Mouse (Mus musculus): ENCODE results near the gene Adnp. TPM values are rescaled to one million over a fixed set of nuclear protein-coding genes. Genes with fewer than 3 reads are reported as not detected.

The Adnp gene
- polyA plus RNA-seq, 1 experiment, result 10.8 TPM

- TF ChIP-seq CTCF (IDR thresholded peaks at IDR 0.05; ENCODE audit: control insufficient read depth, insufficient read depth, low read length) (no peak), POLR2A (IDR thresholded peaks at IDR 0.05; ENCODE audit: borderline replicate concordance, control insufficient read depth, low read depth, low read length) (no peak)
- peak overlapping the region; percentile 97 for H3K4me3 ChIP-seq (replicated peaks; ENCODE audit: control insufficient read depth, low read depth, low read length)
- H3K27ac ChIP-seq (ENCODE audit: control insufficient read depth, insufficient read depth, low read depth, low read length, poor library complexity), result peak overlapping the region; percentile 94
- WGBS, result 6% methylated on average over 41 of the region's 41 CpGs
- peaks cover 2% of the 10 kb centered on the region; the same call in 1 of the 2 replicates for H3K4me1 ChIP-seq (ENCODE audit: control insufficient read depth, insufficient read depth, low read length)
These were observed 22.5 kb upstream of the Adnp start for GRCm38 (mm10) chr2:168229116-168230025.

- 87% methylated on average over 6 of the region's 6 CpGs for WGBS
- H3K4me3 ChIP-seq (replicated peaks; ENCODE audit: control insufficient read depth, low read depth, low read length), result no peak overlapping the region
- H3K4me1 ChIP-seq (ENCODE audit: control insufficient read depth, insufficient read depth, low read length), result no peaks in the 10 kb centered on the region; the same call in 1 of the 2 replicates
- H3K27ac ChIP-seq (ENCODE audit: control insufficient read depth, insufficient read depth, low read depth, low read length, poor library complexity), result no peak overlapping the region
- TF ChIP-seq POLR2A (IDR thresholded peaks at IDR 0.05; ENCODE audit: borderline replicate concordance, control insufficient read depth, low read depth, low read length), result no peak
- TF ChIP-seq CTCF (IDR thresholded peaks at IDR 0.05; ENCODE audit: control insufficient read depth, insufficient read depth, low read length), result no peak
These were observed 16.4 kb upstream of the Adnp start for GRCm38 (mm10) chr2:168223326-168223725.

- H3K4me3 ChIP-seq (replicated peaks; ENCODE audit: control insufficient read depth, low read depth, low read length), result no peak overlapping the region
- 64% methylated on average over 5 of the region's 5 CpGs for WGBS
- TF ChIP-seq CTCF (IDR thresholded peaks at IDR 0.05; ENCODE audit: control insufficient read depth, insufficient read depth, low read length) (0 out of 2 replicates have a peak, but pooled peaks have one; percentile 4), POLR2A (IDR thresholded peaks at IDR 0.05; ENCODE audit: borderline replicate concordance, control insufficient read depth, low read depth, low read length) (no peak)
- no peaks in the 10 kb centered on the region for H3K4me1 ChIP-seq (ENCODE audit: control insufficient read depth, insufficient read depth, low read length)
- H3K27ac ChIP-seq (ENCODE audit: control insufficient read depth, insufficient read depth, low read depth, low read length, poor library complexity), result no peak overlapping the region
These were observed 7.0 kb upstream of the Adnp start for GRCm38 (mm10) chr2:168213788-168214397.

GRCm38 (mm10) chr2:168207883-168208282, 971 bp upstream of the Adnp start:
- 93% methylated on average over 3 of the region's 3 CpGs for WGBS
- Histone ChIP-seq H3K27ac (ENCODE audit: control insufficient read depth, insufficient read depth, low read depth, low read length, poor library complexity) (no peak overlapping the region), H3K4me1 (ENCODE audit: control insufficient read depth, insufficient read depth, low read length) (peaks cover 5% of the 10 kb centered on the region), H3K4me3 (replicated peaks; ENCODE audit: control insufficient read depth, low read depth, low read length) (no peak overlapping the region)
- TF ChIP-seq CTCF (IDR thresholded peaks at IDR 0.05; ENCODE audit: control insufficient read depth, insufficient read depth, low read length), result no peak
- TF ChIP-seq POLR2A (IDR thresholded peaks at IDR 0.05; ENCODE audit: borderline replicate concordance, control insufficient read depth, low read depth, low read length), result no peak

GRCm38 (mm10) chr2:168205681-168206631, 956 bp downstream of the Adnp start:
- TF ChIP-seq CTCF (IDR thresholded peaks at IDR 0.05; ENCODE audit: control insufficient read depth, insufficient read depth, low read length) (no peak), POLR2A (IDR thresholded peaks at IDR 0.05; ENCODE audit: borderline replicate concordance, control insufficient read depth, low read depth, low read length) (no peak; the same call in 1 of the 2 replicates)
- WGBS, result 1% methylated on average over 49 of the region's 49 CpGs
- Histone ChIP-seq H3K4me3 (replicated peaks; ENCODE audit: control insufficient read depth, low read depth, low read length) (peak overlapping the region; percentile 82), H3K4me1 (ENCODE audit: control insufficient read depth, insufficient read depth, low read length) (peaks cover 5% of the 10 kb centered on the region), H3K27ac (ENCODE audit: control insufficient read depth, insufficient read depth, low read depth, low read length, poor library complexity) (peak overlapping the region; percentile 97)

GRCm38 (mm10) chr2:168205265-168205664, 1.6 kb downstream of the Adnp start:
- 3% methylated on average over 6 of the region's 6 CpGs for WGBS
- H3K4me3 ChIP-seq (replicated peaks; ENCODE audit: control insufficient read depth, low read depth, low read length), result peak overlapping the region; percentile 82
- H3K4me1 ChIP-seq (ENCODE audit: control insufficient read depth, insufficient read depth, low read length), result peaks cover 5% of the 10 kb centered on the region
- TF ChIP-seq POLR2A (IDR thresholded peaks at IDR 0.05; ENCODE audit: borderline replicate concordance, control insufficient read depth, low read depth, low read length) (no peak), CTCF (IDR thresholded peaks at IDR 0.05; ENCODE audit: control insufficient read depth, insufficient read depth, low read length) (peak; percentile 98)
- H3K27ac ChIP-seq (ENCODE audit: control insufficient read depth, insufficient read depth, low read depth, low read length, poor library complexity), result no peak overlapping the region

- WGBS, result 69% methylated on average over 8 of the region's 8 CpGs
- TF ChIP-seq CTCF (IDR thresholded peaks at IDR 0.05; ENCODE audit: control insufficient read depth, insufficient read depth, low read length) (no peak), POLR2A (IDR thresholded peaks at IDR 0.05; ENCODE audit: borderline replicate concordance, control insufficient read depth, low read depth, low read length) (no peak)
- Histone ChIP-seq H3K27ac (ENCODE audit: control insufficient read depth, insufficient read depth, low read depth, low read length, poor library complexity) (no peak overlapping the region), H3K4me3 (replicated peaks; ENCODE audit: control insufficient read depth, low read depth, low read length) (no peak overlapping the region), H3K4me1 (ENCODE audit: control insufficient read depth, insufficient read depth, low read length) (peaks cover 5% of the 10 kb centered on the region)
These were observed 2.4 kb downstream of the Adnp start for GRCm38 (mm10) chr2:168204476-168204999.
